ENCODE assay signal across 28 mouse cellular contexts in the genomic region with DNA sequence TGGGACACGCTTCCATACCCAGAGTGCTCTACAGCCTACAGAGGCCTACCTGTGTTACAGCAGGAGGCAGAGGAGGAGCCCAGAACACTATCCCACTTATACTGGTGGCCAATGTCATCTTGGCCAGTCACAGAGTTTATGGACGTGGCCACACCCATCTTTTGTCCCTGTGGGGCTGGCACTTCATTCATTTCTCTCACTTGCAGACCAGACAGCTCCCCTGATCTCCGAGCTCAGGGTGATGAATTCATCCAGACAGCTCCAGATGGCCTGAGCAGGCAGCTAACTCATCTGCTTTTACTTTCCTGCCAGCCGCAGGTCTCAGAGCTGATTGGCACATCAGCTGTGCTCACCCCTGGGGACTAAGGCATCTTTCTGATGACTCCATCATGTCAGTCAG.
DNase-seq lines count a peak whose midpoint lies in the region; ATAC-seq lines count a peak whose summit lies in the region.
"Had no signal": no experiment of that assay in that cellular context is flagged by ENCODE, and none has a peak within 500 bp of the region (broad histone marks: within the 10 kb centered on the region; RNA-seq: fewer than 3 reads in every experiment).

No protein-coding gene starts in this region.

- no peak overlapping the region for H3K27ac ChIP-seq in embryonic facial prominence, embryonic 11.5 days (replicated peaks; ENCODE audit: low read depth, low read length)
- H3K27ac ChIP-seq in embryonic facial prominence, embryonic 10.5 days (replicated peaks): no peak overlapping the region
- H3K27ac ChIP-seq in hindbrain, embryonic 16.5 days (ENCODE audit: low read depth, low read length): no peak overlapping the region
- H3K27ac ChIP-seq in hindbrain, embryonic 14.5 days: no peak overlapping the region
- H3K27ac ChIP-seq in midbrain, embryonic 14.5 days (replicated peaks; ENCODE audit: low read depth, low read length): no peak overlapping the region
- H3K27ac ChIP-seq in midbrain, embryonic 15.5 days: no peak overlapping the region
- H3K27ac ChIP-seq: forebrain, embryonic 13.5 days; kidney, postnatal 0 days; limb, embryonic 12.5 days; liver, embryonic 15.5 days; midbrain, embryonic 12.5 days; neural tube, embryonic 12.5 days had no signal

- H3K36me3 ChIP-seq in embryonic facial prominence, embryonic 11.5 days (replicated peaks; ENCODE audit: control insufficient read depth, insufficient read depth, low read depth, low read length): no peaks in the 10 kb centered on the region
- H3K36me3 ChIP-seq in embryonic facial prominence, embryonic 10.5 days (replicated peaks): peaks cover 67% of the 10 kb centered on the region
- H3K36me3 ChIP-seq in hindbrain, embryonic 16.5 days (ENCODE audit: control insufficient read depth, insufficient read depth, low read length): peaks cover 11% of the 10 kb centered on the region
- H3K36me3 ChIP-seq in hindbrain, embryonic 14.5 days (replicated peaks; ENCODE audit: control insufficient read depth, insufficient read depth): peaks cover 32% of the 10 kb centered on the region
- H3K36me3 ChIP-seq in midbrain, embryonic 14.5 days (ENCODE audit: control insufficient read depth, insufficient read depth, low read length): peaks cover 48% of the 10 kb centered on the region
- 0 out of 2 replicates have a peak, but pooled peaks cover 10% of the 10 kb centered on the region for H3K36me3 ChIP-seq in midbrain, embryonic 15.5 days (replicated peaks)
- H3K36me3 ChIP-seq: G1E; heart, embryonic 12.5 days; liver, embryonic 15.5 days had no signal

- H3K4me1 ChIP-seq in embryonic facial prominence, embryonic 11.5 days (ENCODE audit: control insufficient read depth, insufficient read depth, low read length): no peaks in the 10 kb centered on the region
- no peaks in the 10 kb centered on the region; the same call in 1 of the 2 replicates for H3K4me1 ChIP-seq in embryonic facial prominence, embryonic 10.5 days
- 0 out of 2 replicates have a peak, but pooled peaks cover 2% of the 10 kb centered on the region for H3K4me1 ChIP-seq in hindbrain, embryonic 16.5 days (ENCODE audit: control insufficient read depth, insufficient read depth, low read depth, low read length)
- H3K4me1 ChIP-seq in hindbrain, embryonic 14.5 days (replicated peaks; ENCODE audit: control insufficient read depth, insufficient read depth, low read length): no peaks in the 10 kb centered on the region
- H3K4me1 ChIP-seq in midbrain, embryonic 14.5 days (ENCODE audit: control insufficient read depth, insufficient read depth, low read length): no peaks in the 10 kb centered on the region
- no peaks in the 10 kb centered on the region for H3K4me1 ChIP-seq in midbrain, embryonic 15.5 days
- H3K4me1 ChIP-seq: forebrain, embryonic 13.5 days; limb, embryonic 12.5 days; liver, embryonic 15.5 days; midbrain, embryonic 12.5 days; neural tube, embryonic 12.5 days had no signal

- H3K4me2 ChIP-seq in embryonic facial prominence, embryonic 11.5 days (ENCODE audit: low read depth, low read length): no peak overlapping the region
- no peak overlapping the region for H3K4me2 ChIP-seq in hindbrain, embryonic 16.5 days (ENCODE audit: low read length)
- no peak overlapping the region for H3K4me2 ChIP-seq in hindbrain, embryonic 14.5 days (replicated peaks)
- no peak overlapping the region for H3K4me2 ChIP-seq in midbrain, embryonic 14.5 days (ENCODE audit: low read length)
- no peak overlapping the region for H3K4me2 ChIP-seq in midbrain, embryonic 15.5 days
- H3K4me2 ChIP-seq: forebrain, embryonic 13.5 days; heart, embryonic 12.5 days; limb, embryonic 12.5 days; liver, embryonic 15.5 days; lung, embryonic 14.5 days; midbrain, embryonic 12.5 days; neural tube, embryonic 12.5 days had no signal

- no peak for DNase-seq in embryonic facial prominence, embryonic 11.5 days (ENCODE audit: low spot score)
- no peak for DNase-seq in embryonic facial prominence, embryonic 10.5 days (ENCODE audit: low spot score)
- DNase-seq in hindbrain, embryonic 14.5 days (ENCODE audit: low spot score): no peak
- peak; percentile 23 for DNase-seq in midbrain, embryonic 14.5 days
- DNase-seq in adrenal gland, adult 2 months: no peak
- DNase-seq: adrenal gland, postnatal 14 days; cerebellum, adult 11 months; cerebellum, adult 9-10 months; gastrocnemius, postnatal 10 days; kidney, adult 8-10 months; kidney, postnatal 4 days; layer of hippocampus, adult 9-11 months; lung, embryonic 14.5 days; lung, postnatal 14 days; right cerebral cortex, postnatal 14 days; thymus, postnatal 4 days had no signal

- no peak overlapping the region for H3K9ac ChIP-seq in embryonic facial prominence, embryonic 11.5 days (replicated peaks; ENCODE audit: low read length)
- no peak overlapping the region for H3K9ac ChIP-seq in hindbrain, embryonic 16.5 days (ENCODE audit: low read depth, low read length)
- H3K9ac ChIP-seq in hindbrain, embryonic 14.5 days: no peak overlapping the region
- H3K9ac ChIP-seq in midbrain, embryonic 14.5 days (replicated peaks; ENCODE audit: low read length): no peak overlapping the region
- no peak overlapping the region for H3K9ac ChIP-seq in midbrain, embryonic 15.5 days
- H3K9ac ChIP-seq: forebrain, embryonic 13.5 days; heart, embryonic 12.5 days; limb, embryonic 12.5 days; liver, embryonic 15.5 days; lung, embryonic 14.5 days; midbrain, embryonic 12.5 days; neural tube, embryonic 12.5 days had no signal

- no peaks in the 10 kb centered on the region for H3K9me3 ChIP-seq in embryonic facial prominence, embryonic 11.5 days (replicated peaks; ENCODE audit: control insufficient read depth, low read length)
- H3K9me3 ChIP-seq in embryonic facial prominence, embryonic 10.5 days: no peaks in the 10 kb centered on the region
- no peaks in the 10 kb centered on the region for H3K9me3 ChIP-seq in hindbrain, embryonic 16.5 days (ENCODE audit: control insufficient read depth, low read length)
- H3K9me3 ChIP-seq in hindbrain, embryonic 14.5 days (ENCODE audit: control insufficient read depth, low read length): no peaks in the 10 kb centered on the region
- H3K9me3 ChIP-seq in midbrain, embryonic 14.5 days (ENCODE audit: control insufficient read depth, low read length): no peaks in the 10 kb centered on the region
- no peaks in the 10 kb centered on the region for H3K9me3 ChIP-seq in midbrain, embryonic 15.5 days
- H3K9me3 ChIP-seq: forebrain, embryonic 13.5 days; G1E; heart, embryonic 12.5 days; limb, embryonic 12.5 days; liver, embryonic 15.5 days; midbrain, embryonic 12.5 days; neural tube, embryonic 12.5 days had no signal

- 66% methylated on average over 4 of the region's 4 CpGs for WGBS in embryonic facial prominence, embryonic 11.5 days
- 72% methylated on average over 4 of the region's 4 CpGs for WGBS in embryonic facial prominence, embryonic 10.5 days
- 49% methylated on average over 4 of the region's 4 CpGs for WGBS in hindbrain, embryonic 16.5 days
- 47% methylated on average over 4 of the region's 4 CpGs for WGBS in hindbrain, embryonic 14.5 days
- 56% methylated on average over 4 of the region's 4 CpGs for WGBS in midbrain, embryonic 14.5 days
- WGBS in midbrain, embryonic 15.5 days: 60% methylated on average over 4 of the region's 4 CpGs

- H3K27me3 ChIP-seq in embryonic facial prominence, embryonic 11.5 days (ENCODE audit: control insufficient read depth, insufficient read depth, low read length): no peaks in the 10 kb centered on the region
- H3K27me3 ChIP-seq in embryonic facial prominence, embryonic 10.5 days (replicated peaks; ENCODE audit: low read depth, poor library complexity, severe bottlenecking): no peaks in the 10 kb centered on the region
- no peaks in the 10 kb centered on the region for H3K27me3 ChIP-seq in hindbrain, embryonic 16.5 days (replicated peaks; ENCODE audit: control insufficient read depth, insufficient read depth, low read length)
- no peaks in the 10 kb centered on the region for H3K27me3 ChIP-seq in hindbrain, embryonic 14.5 days (ENCODE audit: control insufficient read depth, insufficient read depth, low read length)
- no peaks in the 10 kb centered on the region for H3K27me3 ChIP-seq in midbrain, embryonic 14.5 days (ENCODE audit: control insufficient read depth, insufficient read depth, low read length)
- no peaks in the 10 kb centered on the region for H3K27me3 ChIP-seq in midbrain, embryonic 15.5 days (replicated peaks)
- H3K27me3 ChIP-seq: forebrain, embryonic 13.5 days; heart, embryonic 12.5 days; limb, embryonic 12.5 days; liver, embryonic 15.5 days; midbrain, embryonic 12.5 days; neural tube, embryonic 12.5 days; Patski had no signal

- 0 out of 2 replicates have a peak, but pooled peaks have one; percentile 48 for ATAC-seq in embryonic facial prominence, embryonic 11.5 days (replicated peaks; ENCODE audit: insufficient number of reproducible peaks, low FRiP score, low TSS enrichment, low read depth)
- peak; percentile 46 for ATAC-seq in hindbrain, embryonic 16.5 days
- no peak for ATAC-seq in hindbrain, embryonic 14.5 days (ENCODE audit: low FRiP score)
- ATAC-seq in midbrain, embryonic 14.5 days (ENCODE audit: low FRiP score, low TSS enrichment): no peak
- no peak for ATAC-seq in midbrain, embryonic 15.5 days (replicated peaks)
- ATAC-seq: forebrain, embryonic 13.5 days; intestine, embryonic 16.5 days; Patski had no signal

- no peak overlapping the region for H3K4me3 ChIP-seq in embryonic facial prominence, embryonic 11.5 days (ENCODE audit: low read depth, low read length)
- H3K4me3 ChIP-seq in embryonic facial prominence, embryonic 10.5 days: no peak overlapping the region
- H3K4me3 ChIP-seq in hindbrain, embryonic 16.5 days (ENCODE audit: low read length): no peak overlapping the region
- H3K4me3 ChIP-seq in hindbrain, embryonic 14.5 days (replicated peaks; ENCODE audit: low read length): no peak overlapping the region
- H3K4me3 ChIP-seq in midbrain, embryonic 14.5 days (replicated peaks; ENCODE audit: low read depth, low read length): no peak overlapping the region
- no peak overlapping the region for H3K4me3 ChIP-seq in midbrain, embryonic 15.5 days
- H3K4me3 ChIP-seq: forebrain, embryonic 13.5 days; heart, embryonic 12.5 days; limb, embryonic 12.5 days; liver, embryonic 15.5 days; midbrain, embryonic 12.5 days; neural tube, embryonic 12.5 days had no signal

Comparison
In these comparisons a context has a peak if more than half of its experiments do, and no peak if none do; other contexts are left out.
1. ATAC-seq: peak in embryonic facial prominence, embryonic 11.5 days (single experiment) and hindbrain, embryonic 16.5 days (single experiment); none in hindbrain, embryonic 14.5 days (single experiment), midbrain, embryonic 14.5 days (single experiment) and midbrain, embryonic 15.5 days (single experiment).